Mouse (Mus musculus) myocyte (in vitro differentiated cells): ENCODE data around the gene Mthfd1.

ENCODE experiments used
- MAX ChIP-seq: IDR thresholded peaks from one replicate; pipeline ENCODE4 v1.6.1; 2011; ENCODE audit warnings: low read depth, mild to moderate bottlenecking, control low read depth
- POLR2A ChIP-seq: IDR thresholded peaks from one replicate; pipeline ENCODE4 v1.6.1; 2011; ENCODE audit warnings: low read depth, mild to moderate bottlenecking, control low read depth, moderate library complexity; ENCODE audit not compliant: insufficient read length
- POLR2AphosphoS2 ChIP-seq: IDR thresholded peaks from one replicate; pipeline ENCODE4 v1.6.1; 2011; ENCODE audit warnings: low read depth, control low read depth; ENCODE audit not compliant: insufficient read length

GRCm38 (mm10) chr12:76311227-76311626 lies 56.1 kb downstream of the Mthfd1 start:
- TF ChIP-seq POLR2A: no peak
- no peak for TF ChIP-seq POLR2AphosphoS2
- no peak for TF ChIP-seq MAX
